Mouse (Mus musculus) ovary, postnatal 14 days (tissue): ENCODE data around the gene Sdhaf1.
A peak's percentile ranks its signal among the peaks of the same experiment; 100 is the strongest.

Experiments
- DNase-seq: peaks from one replicate; pipeline ENCODE4 v3.0.0; 2022; ENCODE audit warnings: low spot score

Sdhaf1 gene

GRCm38 (mm10) chr7:30325364-30325763 is 1.7 kb upstream of the Sdhaf1 start:
- DNase-seq, result peak; percentile 45

- no peak for DNase-seq
Observed at GRCm38 (mm10) chr7:30324300-30324944, 727 bp upstream of the Sdhaf1 start.

DNA sequence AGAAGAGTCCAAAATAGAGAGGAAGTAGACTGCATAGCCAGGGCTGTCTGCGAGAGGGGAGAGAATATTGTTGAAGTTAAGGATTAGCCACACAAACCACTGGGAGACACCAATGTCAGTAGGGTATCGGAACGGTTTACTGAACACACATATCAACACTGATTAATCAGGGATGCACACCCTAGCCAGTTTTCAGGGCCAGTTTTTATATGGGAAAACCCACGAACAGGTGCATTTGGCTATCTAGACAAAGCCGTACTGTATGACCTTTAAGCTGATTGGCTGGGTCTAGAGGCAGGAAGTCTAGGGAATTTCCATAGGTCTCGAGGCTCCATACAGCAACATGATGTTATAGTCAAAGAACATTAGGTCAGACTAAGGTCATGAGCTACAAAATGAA is 830 bp downstream of the Sdhaf1 start:
- no peak for DNase-seq

DNA sequence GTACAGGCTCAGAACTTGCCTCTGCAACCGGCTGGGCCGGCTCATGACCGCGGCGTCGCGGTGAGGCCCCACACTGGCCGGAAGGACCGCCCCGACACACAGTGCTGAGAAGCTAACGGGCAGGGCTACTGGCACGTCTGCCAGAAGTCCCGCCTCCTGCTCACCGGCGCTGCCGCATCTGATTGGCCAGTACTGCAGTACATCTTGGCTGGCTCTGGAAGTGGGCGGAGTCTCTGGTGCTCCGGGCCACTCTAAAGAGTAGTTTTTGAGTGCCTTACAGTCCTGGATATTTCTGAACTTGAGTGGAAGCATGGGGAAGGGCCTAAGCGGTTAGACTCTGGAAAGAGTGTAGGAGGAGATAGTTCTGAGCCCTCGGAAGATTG is 1.4 kb downstream of the Sdhaf1 start:
- peak; percentile 95 for DNase-seq

- DNase-seq, result peak; percentile 29
Observed at GRCm38 (mm10) chr7:30321539-30322284, 2.0 kb downstream of the Sdhaf1 start, which contains the start of gene E130208F15Rik. TSS of gene E130208F15Rik (plus strand) at chr7:30321740.

- no peak for DNase-seq
Observed at GRCm38 (mm10) chr7:30320946-30321345, 2.7 kb downstream of the Sdhaf1 start.

DNA sequence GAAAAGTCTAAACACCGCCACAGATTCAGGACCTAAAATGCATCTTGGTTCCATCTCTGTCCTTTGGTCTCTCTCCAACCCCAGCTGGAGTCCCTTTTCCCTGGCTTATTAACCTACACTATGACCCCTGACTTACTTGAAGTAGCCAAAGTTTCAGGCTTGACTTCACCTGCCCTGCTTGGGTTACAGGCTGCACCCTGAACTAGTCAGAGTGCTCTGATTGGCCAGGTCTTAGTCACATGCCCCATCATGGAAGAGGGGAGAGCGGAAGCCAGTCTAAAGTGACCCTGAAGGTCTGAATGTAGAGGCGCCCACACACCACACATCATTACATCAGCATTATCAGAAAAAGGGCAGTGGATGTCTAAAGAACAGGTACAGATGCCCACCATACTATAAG is 5.6 kb downstream of the Sdhaf1 start:
- DNase-seq, result no peak

GRCm38 (mm10) chr7:30315559-30316529 is 7.9 kb downstream of the Sdhaf1 start:
- DNase-seq, result no peak

- no peak for DNase-seq
Observed at GRCm38 (mm10) chr7:30314721-30315155, 9.0 kb downstream of the Sdhaf1 start, which contains the start of gene Syne4. TSS of gene Syne4 (plus strand) at chr7:30314807.

DNA sequence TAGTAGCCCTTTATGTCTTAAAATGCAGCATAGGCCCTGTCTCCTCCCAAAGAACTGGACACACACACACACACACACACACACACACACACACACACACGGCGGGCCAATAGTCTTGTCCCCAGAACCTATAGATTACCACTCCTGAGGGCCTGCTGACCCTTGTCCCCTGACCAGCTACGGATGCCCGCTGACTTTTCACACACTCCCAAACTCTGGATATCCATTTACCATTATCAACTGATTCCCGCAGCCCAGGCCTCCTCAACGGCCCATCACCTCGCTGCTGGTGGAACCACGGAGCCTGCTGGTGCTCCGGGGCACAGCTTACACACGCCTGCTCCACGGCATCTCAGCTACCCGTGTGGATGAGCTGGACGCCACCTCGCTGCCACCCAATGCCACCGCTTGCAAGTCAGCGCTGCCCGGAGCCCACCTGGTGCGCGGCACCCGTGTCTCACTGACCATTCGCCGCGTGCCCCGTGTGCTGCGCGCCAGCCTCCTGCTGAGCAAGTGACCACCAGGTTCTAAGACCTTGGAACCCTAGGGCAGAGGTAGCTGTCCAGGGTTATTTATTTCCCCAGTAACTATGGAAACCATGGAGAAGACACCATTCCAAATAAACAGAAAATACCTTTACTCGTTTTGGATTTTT is 9.9 kb downstream of the Sdhaf1 start:
- DNase-seq, result no peak

DNA sequence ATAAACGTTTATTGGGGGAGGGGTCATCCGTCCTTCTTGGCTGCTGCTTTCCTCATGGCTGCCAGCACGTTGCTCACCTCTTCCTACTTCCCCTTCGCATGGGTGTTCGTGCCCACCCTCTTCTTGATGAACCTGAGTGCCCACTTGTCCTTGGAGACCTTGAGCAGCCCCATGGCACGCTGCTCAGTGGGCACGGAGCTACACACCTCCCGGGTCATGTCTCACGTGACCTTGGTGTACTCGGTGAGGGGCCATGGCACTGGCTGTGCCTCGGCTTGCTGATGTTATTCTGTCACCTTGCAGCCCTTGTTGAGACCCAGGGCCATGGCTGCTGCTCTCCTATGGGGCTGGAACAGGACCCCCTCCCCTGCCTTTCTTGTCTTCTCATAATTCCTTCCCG is 13.6 kb downstream of the Sdhaf1 start:
- no peak for DNase-seq

DNA sequence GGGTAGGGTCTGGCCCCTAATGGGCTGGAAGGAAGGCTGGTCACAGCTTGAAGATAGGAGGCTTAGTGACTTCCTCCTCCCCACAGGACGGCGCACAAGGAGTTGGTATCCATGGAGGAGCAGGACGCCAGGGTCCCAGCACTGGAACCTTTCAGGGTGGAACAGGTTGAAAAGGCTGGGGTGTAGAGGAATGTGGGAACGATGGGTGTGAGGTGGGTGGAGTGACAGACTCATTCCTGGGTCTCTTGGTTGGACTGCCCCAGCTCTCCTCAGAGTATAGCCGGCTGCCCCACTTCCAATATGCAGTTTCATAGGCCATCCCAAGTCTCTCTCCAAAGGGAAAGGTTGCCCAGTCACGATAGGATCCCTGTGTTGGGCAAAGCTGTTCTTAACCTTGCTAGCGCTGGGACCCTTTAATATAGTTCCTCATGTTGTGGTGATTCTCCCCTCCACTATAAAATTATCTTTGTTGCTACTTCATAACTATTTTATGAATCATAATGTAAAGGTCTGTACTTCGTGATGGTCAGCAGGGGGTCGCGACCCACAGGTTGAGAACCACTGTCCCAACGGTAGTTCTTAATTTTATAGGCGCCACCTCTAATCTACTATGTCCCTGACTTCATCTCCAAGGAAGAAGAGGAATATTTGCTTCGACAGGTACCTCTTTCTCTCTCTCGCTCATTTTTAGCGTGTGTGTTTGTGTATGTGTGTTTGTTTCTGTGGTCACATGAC is 14.1 kb downstream of the Sdhaf1 start:
- DNase-seq, result no peak

DNA sequence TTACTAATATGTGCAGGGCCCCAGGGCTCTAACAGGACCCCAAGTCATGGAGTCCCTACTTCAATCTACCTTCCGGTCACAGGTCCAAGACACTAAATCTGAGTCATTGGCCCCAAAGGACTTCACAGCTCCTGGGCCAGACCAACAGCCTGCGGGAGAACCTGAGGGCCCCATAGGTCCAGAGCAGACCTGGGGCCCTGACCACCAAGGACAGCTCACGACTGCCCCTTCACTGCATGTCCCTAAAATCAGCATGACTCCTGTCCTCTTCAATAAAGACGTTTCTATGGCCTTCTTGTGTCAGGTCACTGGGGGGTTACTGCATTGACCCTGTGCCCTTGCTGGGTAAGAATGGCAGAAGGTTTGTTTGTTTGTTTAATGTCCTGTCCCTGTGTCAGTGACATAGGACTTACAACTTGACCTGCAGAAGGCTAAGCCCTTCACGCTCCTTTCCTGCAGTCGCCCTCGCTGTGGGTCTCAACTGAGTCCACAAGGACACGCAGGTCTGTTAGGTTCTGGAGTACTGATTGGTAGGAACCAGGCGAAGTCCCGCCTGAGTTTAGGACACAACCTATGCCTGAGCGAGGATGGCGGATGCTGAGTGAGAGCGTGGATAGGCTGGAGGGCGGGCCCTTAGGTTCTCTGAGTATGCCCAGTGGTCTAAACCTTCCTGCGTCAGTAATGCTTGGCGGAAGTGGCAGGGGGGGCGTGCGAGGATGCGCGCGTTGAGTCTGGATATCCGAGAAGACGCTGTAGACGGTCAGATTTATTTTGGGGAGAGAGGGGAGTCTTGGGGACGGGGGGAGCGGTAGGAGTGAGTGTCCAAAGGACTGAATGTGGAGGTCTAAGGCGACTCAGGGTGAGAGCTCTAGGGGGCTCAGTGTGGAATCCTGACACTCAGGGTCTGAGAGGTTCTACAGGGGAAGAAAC is 15.4 kb downstream of the Sdhaf1 start, which contains the start of gene Alkbh6:
Alkbh6 (plus strand) TSS at position 642 of the 930 bp plus-strand sequence.
- peak; percentile 82 for DNase-seq

DNA sequence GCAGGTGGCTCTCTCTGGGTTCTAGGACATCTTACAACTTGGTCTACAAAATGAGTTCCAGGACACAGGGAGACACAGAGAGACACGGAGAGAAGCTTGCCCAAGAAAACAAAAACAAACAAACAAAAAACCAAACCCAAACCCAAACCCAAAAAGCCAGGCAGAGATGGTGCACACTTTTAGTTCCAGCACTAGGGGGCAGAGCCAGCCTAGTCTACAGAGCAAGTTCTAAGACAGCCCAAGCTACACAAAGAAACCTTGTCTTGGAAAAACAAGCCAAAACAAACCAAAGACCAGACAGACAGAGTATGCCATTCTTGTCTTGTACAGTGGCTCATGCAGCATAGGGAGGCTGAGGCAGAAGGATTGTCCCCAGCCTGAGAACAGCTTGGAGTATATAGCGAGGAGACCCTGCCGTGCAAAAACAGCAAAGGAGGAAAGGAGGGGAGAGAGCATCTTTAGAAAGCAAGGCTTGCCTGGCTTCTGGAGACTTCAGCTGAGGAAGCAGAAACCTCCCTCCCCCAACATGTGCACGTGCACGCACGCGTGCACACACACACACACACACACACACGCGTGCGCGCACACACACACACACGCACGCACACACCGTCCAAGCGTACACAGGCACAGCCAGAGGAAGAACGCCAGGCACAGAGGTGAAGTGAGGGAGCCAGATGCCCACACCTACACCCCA is 17.5 kb downstream of the Sdhaf1 start:
- no peak for DNase-seq

DNA sequence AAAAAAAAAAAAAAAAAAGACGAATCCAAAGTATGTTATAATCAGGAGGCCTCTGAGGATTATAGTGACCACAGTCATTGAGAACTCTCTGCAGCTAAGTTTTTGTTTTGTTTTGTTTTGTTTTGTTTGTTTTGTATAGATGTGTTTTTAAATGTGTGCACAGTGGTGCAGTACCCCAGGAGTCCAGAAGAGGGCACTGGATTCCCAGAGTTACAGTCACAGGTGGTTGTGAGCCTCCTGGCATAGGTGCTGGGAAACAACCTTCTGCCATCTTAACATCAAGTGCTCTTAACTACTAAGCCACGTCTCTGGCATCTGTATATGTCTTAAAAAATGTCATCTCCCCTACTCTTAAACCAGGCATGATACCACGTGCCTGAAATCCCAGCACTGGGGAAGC is 22.8 kb downstream of the Sdhaf1 start:
- no peak for DNase-seq

DNA sequence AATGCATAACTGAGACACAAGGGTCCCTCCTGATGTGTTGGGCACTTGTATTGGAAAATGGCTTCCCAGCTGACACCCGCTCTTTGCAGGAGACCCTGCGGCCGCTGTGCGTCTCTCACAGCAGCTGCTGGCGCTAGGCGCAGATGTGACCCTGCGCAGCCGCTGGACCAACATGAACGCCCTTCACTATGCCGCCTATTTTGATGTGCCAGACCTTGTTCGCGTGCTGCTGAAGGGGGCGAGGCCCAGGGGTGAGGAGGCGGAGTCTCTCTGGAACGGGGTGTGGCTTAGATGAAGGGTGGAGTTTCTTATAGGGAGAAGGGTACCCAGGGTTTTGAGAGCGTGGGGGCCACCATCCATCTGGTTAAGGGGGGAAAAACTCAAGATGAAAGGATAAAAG is 26.4 kb downstream of the Sdhaf1 start:
- no peak for DNase-seq

DNA sequence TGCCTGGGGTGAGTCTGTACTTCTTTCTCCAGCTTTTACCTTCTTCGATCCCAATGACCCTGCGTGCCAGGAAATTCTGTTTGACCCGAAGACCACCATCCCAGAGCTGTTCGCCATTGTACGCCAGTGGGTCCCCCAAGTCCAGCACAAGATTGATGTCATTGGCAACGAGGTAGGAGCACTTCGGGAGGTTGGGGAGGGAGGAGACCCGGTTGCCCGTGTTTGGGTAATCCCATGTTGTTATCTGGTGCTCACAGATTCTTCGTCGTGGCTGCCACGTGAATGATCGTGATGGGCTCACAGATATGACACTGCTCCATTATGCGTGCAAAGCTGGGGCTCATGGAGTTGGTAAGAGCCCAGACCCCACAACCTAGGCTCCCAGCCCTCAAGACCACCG is 26.9 kb downstream of the Sdhaf1 start:
- no peak for DNase-seq

- DNase-seq, result no peak
Observed at GRCm38 (mm10) chr7:30295103-30295502, 28.6 kb downstream of the Sdhaf1 start.

DNA sequence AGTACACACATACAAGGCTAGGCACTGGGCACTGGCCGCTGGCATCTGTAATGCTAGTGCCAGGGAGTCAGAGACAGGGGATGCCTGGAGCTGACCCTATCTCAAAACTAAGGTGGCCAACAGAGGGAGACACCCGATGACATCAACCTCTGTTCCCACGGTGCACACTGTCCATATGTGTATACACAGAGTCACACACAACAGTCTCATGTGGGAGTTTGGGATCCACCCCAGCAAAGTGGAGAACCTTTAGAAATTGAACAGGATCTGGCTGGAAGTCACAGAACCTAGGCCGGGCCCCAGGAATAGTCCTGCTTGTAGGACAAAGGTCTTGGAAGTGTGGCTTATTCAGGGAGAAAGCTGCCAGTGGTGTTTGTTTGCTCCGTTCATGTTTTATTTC is 29.4 kb downstream of the Sdhaf1 start:
- DNase-seq, result no peak
